8 mouse cellular contexts compared by ENCODE assay signal in the genomic region with DNA sequence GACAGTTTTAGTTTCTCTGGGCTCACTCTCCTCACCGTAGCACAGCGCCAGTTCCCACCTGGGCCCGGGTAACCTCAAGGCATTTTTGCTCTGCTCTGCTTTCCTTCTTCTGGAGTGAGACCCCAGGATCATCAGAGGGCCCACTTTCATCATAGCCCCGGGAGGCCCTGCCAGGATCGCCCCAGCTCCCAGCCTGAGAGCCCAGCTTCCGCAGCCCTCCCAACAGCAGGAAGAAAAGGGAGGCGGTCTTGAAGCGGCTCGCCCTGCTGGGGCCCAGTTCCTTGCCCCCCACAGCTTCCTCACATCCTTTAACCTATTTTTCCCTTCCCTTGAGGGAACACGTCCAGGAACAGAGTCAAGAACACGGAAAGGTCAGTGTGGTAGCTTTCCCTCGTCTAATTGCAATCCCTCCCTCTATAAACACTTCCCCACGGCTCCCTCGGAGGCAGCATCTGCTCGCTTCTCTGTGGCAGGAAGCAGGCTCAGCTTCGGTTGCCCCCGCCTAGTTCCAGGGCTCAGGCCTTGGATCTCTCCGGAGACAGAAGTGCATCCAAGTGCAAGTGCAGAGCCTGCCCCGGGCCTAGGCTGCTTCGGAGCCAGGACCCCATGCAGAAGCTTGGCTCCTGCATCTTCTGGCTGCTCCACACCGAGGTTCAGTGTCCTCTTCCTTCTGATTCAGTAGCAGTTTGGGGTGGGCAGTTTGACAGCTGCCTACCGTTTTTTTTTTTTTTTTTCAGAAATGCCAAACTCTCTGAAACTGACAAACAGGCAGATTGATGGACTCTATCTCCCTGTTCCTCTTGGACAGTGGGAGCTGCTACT. TPM values are rescaled to one million over a fixed set of nuclear protein-coding genes. Genes with fewer than 3 reads are reported as not detected.
DNase-seq lines count a peak whose midpoint lies in the region; ATAC-seq and TF ChIP-seq lines count a peak whose summit lies in the region.
"Had no signal": no experiment of that assay in that cellular context is flagged by ENCODE, and none has a peak within 500 bp of the region (broad histone marks: within the 10 kb centered on the region; RNA-seq: fewer than 3 reads in every experiment).

No protein-coding gene starts in this region.

- no peaks in the 10 kb centered on the region; the same call in 1 of the 2 replicates for H3K4me1 ChIP-seq in testis, adult 2 months (ENCODE audit: control insufficient read depth, insufficient read depth, low read length)
- peaks cover 20% of the 10 kb centered on the region for H3K4me1 ChIP-seq in heart, embryonic 12.5 days (replicated peaks)
- peaks cover 12% of the 10 kb centered on the region for H3K4me1 ChIP-seq in stomach, embryonic 14.5 days (ENCODE audit: control insufficient read depth, insufficient read depth, low read length)

- peak overlapping the region; percentile 41 for H3K4me2 ChIP-seq in heart, embryonic 12.5 days
- 0 out of 2 replicates have a peak overlapping the region, but pooled peaks have one; percentile 22 for H3K4me2 ChIP-seq in stomach, embryonic 14.5 days (replicated peaks; ENCODE audit: low read depth, low read length)

- DNase-seq in testis, postnatal 10 days (ENCODE audit: low spot score), result no peak
- peak; percentile 63 for DNase-seq in embryo, embryonic 10.5 days (ENCODE audit: low spot score)
- peak; percentile 55 to 66 for DNase-seq in kidney, postnatal 4 days
- no peak for DNase-seq in spleen, adult 12 weeks (ENCODE audit: low spot score)

- peak overlapping the region; percentile 25 for H3K4me3 ChIP-seq in testis, adult 2 months (ENCODE audit: control insufficient read depth, low read depth, low read length)
- H3K4me3 ChIP-seq in heart, embryonic 12.5 days, result 0 out of 2 replicates have a peak overlapping the region, but pooled peaks have one; percentile 1
- H3K4me3 ChIP-seq in stomach, embryonic 14.5 days (ENCODE audit: low read depth, low read length), result no peak overlapping the region
- H3K4me3 ChIP-seq: megakaryocyte, embryonic 14.5 days had no signal

- no peak for TF ChIP-seq CTCF in testis, adult 2 months (IDR thresholded peaks at IDR 0.05; ENCODE audit: control insufficient read depth, insufficient read depth, insufficient replicate concordance, low read depth, low read length)

- no peaks in the 10 kb centered on the region for H3K36me3 ChIP-seq in testis, adult 2 months (ENCODE audit: control insufficient read depth, insufficient read depth, low read length)
- no peaks in the 10 kb centered on the region for H3K36me3 ChIP-seq in heart, embryonic 12.5 days
- no peaks in the 10 kb centered on the region for H3K36me3 ChIP-seq in stomach, embryonic 14.5 days (ENCODE audit: control insufficient read depth, insufficient read depth, low read length)

- no peak for TF ChIP-seq POLR2A in testis, adult 2 months (IDR thresholded peaks at IDR 0.05; ENCODE audit: control insufficient read depth, low read depth, low read length)

- 18% methylated on average over 22 of the region's 22 CpGs for WGBS in heart, embryonic 12.5 days
- WGBS in stomach, embryonic 14.5 days, result 15% methylated on average over 22 of the region's 22 CpGs

- ATAC-seq in heart, embryonic 12.5 days (ENCODE audit: insufficient number of reproducible peaks, low FRiP score), result 0 out of 2 replicates have a peak, but pooled peaks have one; percentile 15
- no peak for ATAC-seq in stomach, embryonic 14.5 days (ENCODE audit: insufficient number of reproducible peaks, insufficient read depth, low FRiP score, low read depth)

- H3K27me3 ChIP-seq in testis, adult 2 months (ENCODE audit: control insufficient read depth, insufficient read depth, low read length), result no peaks in the 10 kb centered on the region
- H3K27me3 ChIP-seq in heart, embryonic 12.5 days (replicated peaks), result peaks cover 16% of the 10 kb centered on the region; the same call in 1 of the 2 replicates
- H3K27me3 ChIP-seq in stomach, embryonic 14.5 days (ENCODE audit: control insufficient read depth, insufficient read depth, low read length), result no peaks in the 10 kb centered on the region

- no peaks in the 10 kb centered on the region for H3K9me3 ChIP-seq in heart, embryonic 12.5 days (replicated peaks)
- H3K9me3 ChIP-seq in stomach, embryonic 14.5 days (ENCODE audit: control insufficient read depth, low read depth, low read length), result no peaks in the 10 kb centered on the region

- peak overlapping the region; percentile 29; the same call in 1 of the 2 replicates for H3K9ac ChIP-seq in heart, embryonic 12.5 days
- H3K9ac ChIP-seq in stomach, embryonic 14.5 days (replicated peaks; ENCODE audit: low read depth, low read length), result 0 out of 2 replicates have a peak overlapping the region, but pooled peaks have one; percentile 7

- H3K27ac ChIP-seq in testis, adult 2 months (ENCODE audit: control insufficient read depth, insufficient read depth, low read depth, low read length), result no peak overlapping the region
- H3K27ac ChIP-seq in heart, embryonic 12.5 days (ENCODE audit: poor library complexity, severe bottlenecking), result no peak overlapping the region
- no peak overlapping the region for H3K27ac ChIP-seq in stomach, embryonic 14.5 days (ENCODE audit: low read length)

RNA-seq across cellular contexts. Expression of a gene that starts 19.9 kb away (rescaled TPM):
- 12.9 and 14.8 TPM in 2 replicates for polyA plus RNA-seq in testis, adult 2 months (2012; rRNA removed)
- 9.1 and 10.0 TPM in 2 replicates for polyA plus RNA-seq in heart, embryonic 12.5 days (2016; fragmentation: Nextera tagmentation; extraction: Ambion mirVana)
- polyA plus RNA-seq in stomach, embryonic 14.5 days (2014; fragmentation: Nextera tagmentation; extraction: Ambion mirVana), result 5.5 and 6.8 TPM in 2 replicates

RNA-seq across cellular contexts. Expression of a gene that starts 43.8 kb away (rescaled TPM):
- polyA plus RNA-seq in testis, adult 2 months (2012; rRNA removed), result 6.7 and 7.4 TPM in 2 replicates
- 46.4 and 46.5 TPM in 2 replicates for polyA plus RNA-seq in heart, embryonic 12.5 days (2016; fragmentation: Nextera tagmentation; extraction: Ambion mirVana)
- 39.5 and 47.1 TPM in 2 replicates for polyA plus RNA-seq in stomach, embryonic 14.5 days (2014; fragmentation: Nextera tagmentation; extraction: Ambion mirVana)

Comparison
In these comparisons a context has a peak if more than half of its experiments do, and no peak if none do; other contexts are left out.
1. DNase-seq: peak in embryo, embryonic 10.5 days (single experiment) and kidney, postnatal 4 days (2 of 2); none in testis, postnatal 10 days (single experiment) and spleen, adult 12 weeks (single experiment).